Mouse (Mus musculus): ENCODE data around the gene Hacd3.
"Not testable (repeated sequence)": the region's sequence is repeated elsewhere in the genome, so short reads cannot be mapped to it uniquely, and the experiment has no call there.

The Hacd3 gene

DNA sequence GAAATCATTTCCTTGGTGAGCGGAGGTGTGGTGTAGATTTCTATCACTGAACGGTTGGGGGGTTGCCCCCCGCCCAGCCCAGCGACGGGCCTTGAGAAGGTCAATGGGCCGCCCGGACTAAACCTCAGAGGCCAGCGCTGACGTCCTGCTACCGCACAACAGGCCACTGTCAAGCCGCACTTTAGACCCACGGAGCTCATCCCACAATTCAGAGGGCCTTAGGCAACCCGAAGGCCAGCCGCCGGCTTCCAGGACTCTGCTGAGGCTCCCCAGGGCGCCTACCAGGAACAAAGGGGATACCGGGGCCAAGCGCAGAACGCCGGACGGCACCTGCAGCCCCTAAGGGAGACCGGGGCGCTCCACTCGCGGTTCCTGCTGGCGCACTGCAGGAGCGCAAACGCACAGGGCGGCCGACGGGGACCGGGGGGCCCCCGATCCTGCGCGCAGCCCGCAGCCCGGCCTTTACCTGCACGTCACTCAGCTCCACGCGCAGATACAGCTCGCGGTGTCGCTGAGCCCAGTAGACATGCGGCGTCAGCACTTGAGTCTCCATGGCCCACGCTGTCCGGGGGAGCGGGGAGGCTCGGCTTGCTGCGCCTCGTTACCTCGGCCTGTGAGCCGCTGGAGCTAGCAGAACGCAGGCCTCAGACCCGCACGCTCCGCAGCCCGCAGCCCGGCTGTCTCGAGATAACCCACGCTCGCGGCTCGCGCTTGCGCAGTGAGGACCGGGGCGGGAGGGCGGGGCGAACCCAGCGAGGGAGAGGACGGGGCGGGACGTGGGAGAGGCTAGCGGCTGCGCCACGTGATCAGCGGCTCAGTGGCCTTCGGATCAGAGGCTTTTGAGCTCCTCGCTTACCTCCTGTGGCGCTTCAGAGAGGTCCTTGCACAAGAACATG lies at the start of gene Hacd3:
TSS of gene Hacd3 (minus strand) at position 703 of the 896 bp plus-strand sequence.
- peak; percentile 88 for DNase-seq (ENCODE audit: low spot score)

DNA sequence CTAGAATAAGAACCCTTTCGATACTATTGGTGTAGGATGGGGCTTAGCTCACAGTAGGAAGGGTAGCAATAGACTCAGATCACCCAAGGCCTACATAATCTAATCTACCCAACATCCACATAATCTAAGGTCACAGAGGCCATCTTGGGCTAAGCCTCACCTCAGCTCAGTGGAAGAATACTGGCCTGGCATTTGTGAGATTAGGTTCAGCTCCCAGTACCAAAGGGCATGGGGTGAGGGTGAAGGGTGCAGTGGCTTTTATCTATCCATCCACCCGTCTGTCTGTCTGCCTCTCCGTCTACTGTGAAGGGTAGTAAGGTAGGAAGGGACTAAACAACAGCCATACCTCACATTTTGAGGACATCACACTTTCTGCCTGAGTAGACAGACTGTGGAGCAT lies 49.1 kb upstream of the Hacd3 start:
- DNase-seq (ENCODE audit: low spot score), result no peak

DNA sequence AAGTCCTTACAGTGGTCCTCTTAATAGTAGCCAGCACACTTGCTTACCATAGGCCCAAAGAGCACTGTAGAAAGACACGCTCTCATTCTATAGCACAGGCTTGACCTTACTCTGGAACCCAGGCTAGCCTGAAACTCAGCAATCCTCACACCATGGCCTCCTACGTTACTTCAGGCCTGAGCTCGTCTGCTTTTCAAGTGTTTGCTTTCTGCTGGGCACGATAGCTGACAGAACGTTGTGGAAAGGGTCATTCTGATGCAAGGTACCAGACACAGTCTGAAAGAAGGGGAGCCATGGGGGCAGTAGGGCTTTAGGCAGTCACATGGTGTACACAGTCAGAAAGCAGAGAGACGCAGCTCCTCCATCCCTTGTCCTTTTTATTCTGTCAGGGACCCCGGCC lies 42.8 kb upstream of the Hacd3 start:
- DNase-seq (ENCODE audit: low spot score), result no peak

DNA sequence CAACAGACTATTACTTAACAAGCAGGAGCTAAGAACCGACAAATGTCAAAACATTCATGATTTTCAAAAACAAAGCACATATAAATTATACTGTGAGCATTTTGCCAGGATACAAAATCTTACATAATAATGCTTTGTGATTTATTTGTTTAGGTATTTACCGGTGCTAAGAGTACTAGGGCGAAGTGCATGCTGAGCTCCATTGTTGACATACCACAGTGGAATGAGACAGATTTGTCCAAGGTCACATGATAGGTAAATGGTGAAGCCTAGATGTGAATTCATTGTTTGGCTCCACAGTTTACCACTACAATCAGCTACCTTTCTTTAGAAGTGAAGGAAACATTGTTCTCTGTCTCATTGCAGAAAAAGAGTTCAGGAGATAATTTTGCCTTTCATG lies 29.5 kb upstream of the Hacd3 start:
- DNase-seq (ENCODE audit: low spot score), result no peak

DNA sequence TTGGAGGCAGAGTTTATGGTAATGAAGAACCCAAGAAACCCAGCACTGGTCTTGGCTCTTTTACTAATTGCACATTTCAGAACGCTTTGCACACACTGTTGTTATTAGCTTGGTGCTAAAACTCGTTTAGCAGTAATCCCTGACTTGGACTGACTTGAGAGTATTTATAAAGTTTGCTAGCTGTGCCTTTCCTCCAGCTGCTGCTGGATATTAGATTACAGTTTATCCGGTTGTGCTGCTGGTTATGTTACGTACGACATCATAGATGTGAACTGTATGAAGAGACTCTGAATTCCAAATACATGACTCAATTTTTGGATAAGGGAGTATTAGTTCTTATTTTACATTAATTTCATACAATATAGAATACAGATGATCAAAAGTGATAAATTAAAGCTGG lies 27.9 kb upstream of the Hacd3 start:
- DNase-seq (ENCODE audit: low spot score), result no peak

DNA sequence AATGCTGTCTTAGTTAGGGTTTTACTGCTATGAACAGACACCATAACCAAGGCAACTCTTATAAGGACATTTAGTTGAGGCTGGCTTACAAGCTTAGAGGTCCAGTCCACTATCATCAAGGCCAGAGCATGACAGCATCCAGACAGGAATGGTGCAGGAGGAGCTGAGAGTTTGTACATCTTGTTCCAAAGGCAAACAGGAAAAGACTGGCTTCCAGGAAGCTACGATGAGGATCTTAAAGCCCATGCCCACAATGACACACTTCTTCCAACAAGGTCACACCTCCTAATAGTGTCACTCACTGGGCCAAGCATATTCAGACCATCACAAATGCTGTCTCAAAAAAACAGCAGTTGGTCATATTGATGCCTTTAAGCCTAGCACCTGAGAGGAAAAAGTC lies 25.5 kb upstream of the Hacd3 start:
- no peak for DNase-seq (ENCODE audit: low spot score)

DNA sequence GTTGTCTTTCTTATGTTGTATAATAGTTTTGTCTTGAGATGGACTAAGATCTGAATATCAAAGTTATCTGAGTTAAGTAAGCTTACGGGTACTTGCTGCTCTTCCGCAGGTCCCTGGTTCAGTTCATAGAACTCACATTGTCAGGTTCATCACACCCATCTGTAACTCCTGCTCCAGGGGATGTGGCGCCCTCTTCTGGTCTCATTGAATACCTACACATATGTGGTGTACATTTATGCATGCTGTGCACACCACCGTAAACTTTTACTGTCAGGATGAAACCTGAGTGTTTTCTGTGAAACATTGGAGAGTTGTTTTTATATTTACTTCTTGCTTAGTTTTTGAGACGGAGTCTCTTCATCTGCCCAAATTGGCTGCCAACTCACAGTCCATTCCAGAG lies 19.9 kb upstream of the Hacd3 start:
- DNase-seq (ENCODE audit: low spot score), result no peak

DNA sequence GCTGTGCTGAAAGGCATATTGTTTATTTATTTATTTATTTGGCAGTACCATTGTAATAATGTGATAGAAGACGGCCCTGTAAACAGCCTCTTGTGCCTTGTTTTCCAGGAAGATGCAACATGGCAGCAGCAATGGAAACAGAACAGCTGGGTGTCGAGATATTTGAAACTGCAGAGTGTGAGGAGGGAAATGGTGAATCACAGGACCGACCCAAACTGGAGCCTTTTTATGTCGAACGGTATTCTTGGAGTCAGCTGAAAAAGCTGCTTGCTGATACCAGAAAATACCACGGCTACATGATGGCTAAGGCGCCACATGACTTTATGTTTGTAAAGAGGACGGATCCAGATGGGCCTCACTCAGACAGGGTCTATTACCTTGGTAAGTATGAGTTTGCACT lies 15.4 kb upstream of the Hacd3 start:
- no peak for DNase-seq (ENCODE audit: low spot score)

DNA sequence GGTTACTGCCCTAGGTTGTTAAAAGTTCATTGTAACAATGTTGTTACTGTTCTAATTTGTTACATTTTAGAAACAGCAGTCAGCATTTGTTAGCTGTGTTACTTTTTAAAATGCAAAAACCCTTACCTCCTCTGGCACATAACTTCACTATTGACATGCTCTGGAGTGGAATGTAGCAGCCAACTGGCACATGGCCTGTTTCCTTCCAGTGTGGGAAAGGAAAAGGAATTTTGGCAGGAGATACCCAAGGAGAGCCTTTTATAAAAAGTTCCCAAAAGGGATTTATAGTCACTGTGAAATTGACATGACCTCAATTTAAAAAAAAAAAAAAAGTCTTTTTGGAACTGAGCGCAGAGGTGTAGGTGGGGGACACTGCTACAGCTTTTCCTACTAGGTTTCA lies 15.0 kb upstream of the Hacd3 start:
- no peak for DNase-seq (ENCODE audit: low spot score)

DNA sequence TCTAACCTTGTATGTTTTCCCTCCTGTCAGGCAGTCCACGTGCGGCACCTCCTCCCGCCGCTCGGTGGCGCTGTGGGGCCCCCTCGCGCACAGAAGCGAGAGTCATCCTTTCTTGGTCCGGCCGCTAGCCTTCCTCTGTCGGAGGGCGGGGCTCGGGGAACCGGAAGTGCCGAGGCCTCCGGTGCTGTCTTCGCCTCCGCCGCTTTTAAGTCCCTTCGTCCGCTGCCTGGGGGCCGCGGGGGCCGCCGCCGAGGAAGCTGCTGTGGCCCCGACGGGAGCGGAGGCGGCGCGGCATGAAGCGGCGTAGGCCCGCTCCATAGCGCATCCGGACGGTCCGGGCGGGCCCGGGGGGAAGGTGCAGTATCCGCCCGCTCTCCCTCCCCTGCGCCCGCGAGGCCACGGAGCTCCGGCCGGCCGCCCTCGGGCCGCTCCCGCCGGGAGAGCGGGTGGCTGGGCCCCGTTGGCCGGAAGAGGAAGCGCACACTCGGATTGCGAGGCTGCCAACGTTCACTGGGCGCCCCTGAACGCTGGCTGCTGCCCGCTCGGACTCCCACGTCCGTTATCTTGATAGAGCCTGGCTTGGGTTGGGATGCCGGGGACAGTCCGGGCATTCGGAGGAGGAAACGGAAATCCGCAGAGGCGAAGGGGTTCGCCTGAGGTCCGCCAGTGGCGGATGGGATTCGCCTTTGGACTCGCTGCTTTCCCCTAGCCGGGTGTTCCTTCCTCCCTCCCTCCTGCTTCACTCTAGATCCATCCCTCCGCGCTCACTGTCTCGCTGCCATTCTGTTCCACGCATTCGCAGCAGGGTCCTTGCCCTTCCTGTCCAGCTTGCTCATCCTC lies 11.0 kb upstream of the Hacd3 start, which contains the start of gene Dpp8:
TSS of gene Dpp8 (plus strand) at position 146 of the 840 bp plus-strand sequence.
- DNase-seq (ENCODE audit: low spot score), result peak; percentile 92

DNA sequence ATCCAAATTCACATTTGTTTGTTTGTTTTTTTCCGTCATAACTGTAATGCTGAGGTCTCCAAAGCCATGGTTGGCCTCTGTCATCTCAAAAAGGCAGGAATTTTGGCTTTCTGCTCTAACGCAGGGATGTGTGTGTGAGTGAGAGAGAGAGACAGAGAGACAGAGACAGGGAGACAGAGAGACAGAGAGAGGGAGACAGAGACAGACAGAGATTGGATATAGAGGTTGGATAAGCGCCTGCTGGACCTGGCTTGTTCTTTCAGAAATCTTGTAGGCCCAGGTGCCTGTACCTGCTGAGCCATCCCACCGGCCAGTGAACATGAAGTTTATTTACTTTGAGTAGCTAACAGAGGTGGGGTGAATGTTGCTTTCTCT lies 10.4 kb upstream of the Hacd3 start:
- no peak for DNase-seq (ENCODE audit: low spot score)

DNA sequence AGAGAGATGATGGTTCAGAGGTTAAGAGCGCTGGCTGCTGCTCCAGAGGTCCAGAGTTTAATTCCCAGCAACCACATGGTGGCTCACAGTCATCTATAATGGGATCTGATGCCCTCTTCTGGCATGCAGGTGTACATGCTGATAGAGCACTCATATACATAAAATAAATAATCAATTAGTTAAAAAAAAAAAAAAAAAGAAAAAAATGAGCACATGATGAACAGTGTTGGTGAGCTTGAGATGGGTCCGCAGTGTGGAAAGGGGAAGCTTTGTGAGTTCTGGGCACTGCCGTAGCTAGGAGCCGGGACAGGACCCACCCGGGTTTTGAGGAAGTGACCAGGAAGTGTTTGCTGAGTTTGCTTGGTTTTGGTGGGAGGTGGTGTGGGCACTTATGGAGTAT lies 9.9 kb upstream of the Hacd3 start:
- not testable (repeated sequence) for DNase-seq (ENCODE audit: low spot score)

DNA sequence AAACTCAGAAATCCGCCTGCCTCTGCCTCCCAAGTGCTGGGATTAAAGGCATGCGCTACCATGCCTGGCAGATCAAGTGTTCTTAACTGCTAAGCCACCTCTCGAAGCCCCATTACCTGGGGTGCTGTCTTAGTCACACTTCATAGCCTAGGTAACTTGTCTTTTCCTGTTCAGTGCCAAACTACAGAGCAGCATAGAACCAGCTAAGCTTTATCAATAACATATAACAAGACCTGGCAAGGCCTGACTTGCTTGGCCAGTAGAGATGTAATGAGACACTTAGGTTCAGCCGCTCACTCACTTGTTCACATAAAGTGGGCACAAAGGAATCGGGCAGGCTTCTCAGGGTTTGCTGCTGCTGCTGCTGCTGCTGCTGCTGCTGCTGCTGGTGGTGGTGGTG lies 6.8 kb upstream of the Hacd3 start:
- DNase-seq (ENCODE audit: low spot score), result no peak

DNA sequence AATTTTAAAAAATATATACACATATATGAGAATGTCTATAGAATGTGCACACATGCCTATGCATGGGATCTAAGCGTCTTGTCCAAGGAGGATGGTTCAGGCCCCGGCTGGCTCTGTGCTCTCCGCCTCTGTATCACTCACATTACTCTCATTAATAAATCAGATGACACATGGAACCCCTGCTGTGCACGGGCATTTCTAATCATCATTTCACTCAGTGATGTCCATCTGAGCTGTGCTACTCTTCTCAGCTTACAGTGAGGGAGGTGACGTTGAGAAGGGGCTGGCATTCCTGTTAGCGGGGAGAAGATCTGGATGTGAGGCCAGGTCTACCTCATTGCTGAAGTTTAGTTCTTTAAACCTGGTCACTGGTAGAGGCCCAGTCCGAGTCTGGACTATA lies 5.7 kb upstream of the Hacd3 start:
- no peak for DNase-seq (ENCODE audit: low spot score)

DNA sequence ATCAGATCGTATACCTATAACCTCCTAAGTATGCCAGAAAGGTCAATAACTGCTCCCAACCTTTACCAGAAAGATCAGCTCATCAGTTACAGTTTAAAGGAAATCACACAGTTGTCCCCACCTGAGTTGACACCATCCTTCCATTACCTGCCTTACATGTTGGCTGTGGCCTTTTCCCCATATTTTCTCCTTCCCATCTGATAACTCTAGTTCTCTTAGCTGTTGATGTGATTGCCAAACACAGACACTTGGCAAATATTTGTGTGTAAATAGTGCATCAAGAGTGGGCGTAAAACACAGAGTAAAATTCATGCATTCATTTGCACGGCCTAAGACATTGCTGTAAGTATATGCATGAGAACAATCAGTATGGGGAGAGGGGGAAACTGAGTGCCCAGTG lies 2.0 kb upstream of the Hacd3 start:
- no peak for DNase-seq (ENCODE audit: low spot score)

DNA sequence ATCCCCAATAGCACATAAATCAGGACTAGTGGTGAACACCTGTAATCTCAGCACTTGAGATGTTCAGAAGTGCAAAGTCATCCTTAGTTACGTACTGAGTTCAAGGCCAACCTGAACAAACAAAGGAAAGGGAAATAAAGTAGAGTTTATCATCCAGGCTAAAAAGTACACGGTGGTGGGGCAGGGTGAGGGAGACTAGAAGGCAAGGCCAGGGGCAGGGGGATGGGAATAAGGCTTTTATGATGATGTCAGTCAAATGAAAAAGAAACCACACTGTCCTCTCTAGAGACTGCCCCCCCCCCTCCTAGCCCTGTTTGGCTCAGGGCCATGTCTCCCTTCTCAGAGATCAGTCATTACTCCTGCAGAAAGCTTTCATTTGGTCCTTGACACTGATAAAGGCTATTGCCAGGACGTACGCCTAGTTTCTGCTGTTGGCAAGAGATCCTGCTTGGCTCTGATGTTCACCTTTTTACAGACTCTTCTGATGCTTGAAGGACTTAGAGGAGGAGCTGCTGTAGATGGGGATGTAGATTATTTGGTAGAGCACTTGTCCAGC lies 1.2 kb upstream of the Hacd3 start:
- DNase-seq (ENCODE audit: low spot score), result peak; percentile 26

DNA sequence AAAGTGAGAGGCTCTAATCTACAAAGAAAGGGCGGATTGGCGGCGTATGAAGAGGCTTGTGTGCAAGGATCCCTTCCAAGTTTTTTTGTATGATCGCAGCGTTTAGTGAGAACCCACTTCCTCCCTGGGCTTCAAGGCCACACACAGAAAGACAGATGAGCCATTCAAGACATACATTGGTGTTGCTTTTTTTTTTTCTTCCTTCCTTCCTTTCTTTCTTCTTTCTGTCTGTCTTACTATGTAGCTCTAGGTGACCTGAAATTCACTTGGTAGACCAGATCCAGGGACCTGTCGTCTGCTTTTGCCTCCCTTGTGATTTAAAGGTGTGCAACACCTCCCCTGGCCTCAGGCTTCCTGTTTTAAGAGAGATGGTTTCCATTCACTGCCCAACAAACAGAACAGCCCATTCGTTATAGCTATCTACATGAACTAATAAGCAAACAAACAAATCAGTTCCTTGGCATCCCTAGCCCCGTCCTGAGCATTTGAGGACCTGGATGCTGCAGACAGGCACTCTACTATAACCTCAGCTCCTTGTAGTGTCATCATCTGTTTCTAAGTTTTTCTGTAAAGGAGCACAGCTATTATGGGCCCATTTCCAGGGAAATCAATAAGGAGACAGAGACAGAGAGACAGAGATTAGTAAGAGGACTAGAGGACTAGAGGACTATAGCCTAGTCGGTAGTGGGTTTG lies 540 bp upstream of the Hacd3 start:
- no peak for DNase-seq (ENCODE audit: low spot score)

DNA sequence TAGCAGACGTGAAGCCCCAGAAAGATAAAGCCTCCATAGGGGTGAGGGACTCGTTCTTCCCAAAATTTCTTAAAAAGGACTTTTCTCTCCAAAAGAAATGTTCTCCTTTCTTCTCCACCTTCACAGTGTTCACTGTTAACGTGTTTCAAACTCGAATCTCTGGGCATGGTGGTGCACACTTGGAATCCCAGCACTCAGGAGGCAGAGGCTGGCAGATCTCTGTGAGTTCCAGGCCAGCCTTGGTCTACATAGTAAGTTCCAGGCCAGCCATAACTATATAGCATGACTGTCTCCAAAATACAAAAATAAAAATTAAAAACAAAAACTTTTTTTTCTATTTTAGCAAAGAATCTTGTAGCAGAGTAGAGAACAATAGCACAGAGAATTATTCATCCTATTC lies 1.4 kb downstream of the Hacd3 start:
- DNase-seq (ENCODE audit: low spot score), result no peak

DNA sequence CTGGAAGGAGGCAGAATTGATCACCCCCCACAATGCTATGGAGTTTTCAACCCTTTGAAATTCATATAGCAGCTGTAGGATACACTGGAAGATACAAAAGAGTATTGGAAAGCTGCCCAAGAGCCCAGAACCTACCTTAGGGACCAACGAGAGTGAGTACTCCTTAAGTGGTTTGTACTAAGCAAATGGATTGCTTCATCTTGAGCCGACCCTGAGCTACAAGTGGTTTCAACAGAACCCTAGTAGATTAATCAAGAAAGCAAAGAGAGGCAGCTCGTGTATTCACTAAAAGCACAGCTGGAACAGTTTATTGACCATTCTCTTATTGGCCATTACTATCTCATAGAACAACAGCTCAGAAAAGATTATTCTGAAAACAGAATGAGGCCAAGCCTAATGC lies 2.3 kb downstream of the Hacd3 start:
- DNase-seq (ENCODE audit: low spot score), result no peak

DNA sequence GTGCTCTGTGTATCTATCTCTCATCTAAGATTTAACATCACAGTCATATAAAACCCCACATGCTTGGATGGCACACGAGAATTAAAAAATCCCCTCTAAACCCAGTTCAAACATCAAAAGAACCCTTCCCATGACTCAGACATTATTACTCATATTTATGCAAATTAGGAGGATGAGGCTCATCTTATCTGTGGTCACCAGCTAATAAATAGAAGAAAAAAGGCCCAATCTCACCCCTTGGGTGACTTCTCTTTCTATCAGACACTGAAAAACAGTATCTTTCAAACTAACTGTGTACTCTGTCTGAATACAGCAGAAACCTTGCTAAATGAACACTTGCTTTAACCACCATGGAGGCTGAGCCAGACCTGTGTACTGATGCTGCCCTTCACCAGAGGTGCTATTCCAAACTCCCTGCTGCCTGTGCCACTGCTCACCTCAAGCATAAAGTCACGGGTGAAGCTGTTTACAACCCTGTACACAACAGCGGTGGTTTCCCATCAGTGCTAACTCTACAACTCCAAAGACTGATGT lies 2.8 kb downstream of the Hacd3 start:
- no peak for DNase-seq (ENCODE audit: low spot score)

DNA sequence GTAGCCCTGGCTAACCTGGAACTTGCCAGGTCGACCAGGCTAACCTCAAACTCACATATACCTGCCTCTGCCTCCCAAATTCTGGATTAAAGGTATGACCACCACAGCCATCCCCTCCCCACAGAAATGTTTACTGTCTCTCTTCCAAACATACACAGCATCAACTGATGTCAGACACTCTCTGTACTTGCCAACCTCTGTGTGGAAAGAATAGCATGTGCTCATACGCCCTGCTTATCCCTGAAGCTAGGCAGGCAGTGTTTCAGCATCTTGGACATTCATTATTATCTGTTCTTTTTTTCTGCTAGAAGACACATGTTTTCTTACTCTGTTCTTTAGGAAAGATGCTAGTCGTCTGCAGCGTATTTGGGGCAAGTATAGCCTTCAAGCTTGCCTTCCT lies 3.6 kb downstream of the Hacd3 start:
- DNase-seq (ENCODE audit: low spot score), result no peak

All from ovary, postnatal 36 days (tissue).